Mouse (Mus musculus) 3134 (cell line): ENCODE measurements around the gene Syt10.
"Not testable (repeated sequence)": the region's sequence is repeated elsewhere in the genome, so short reads cannot be mapped to it uniquely, and the experiment has no call there.

Experiments
- DNase-seq: peaks from one replicate; pipeline ENCODE4 v3.0.0-alpha.2; 2011; ENCODE audit warnings: low spot score; ENCODE audit not compliant: insufficient read length; ENCODE audit errors: extremely low read depth

Syt10 gene

DNA sequence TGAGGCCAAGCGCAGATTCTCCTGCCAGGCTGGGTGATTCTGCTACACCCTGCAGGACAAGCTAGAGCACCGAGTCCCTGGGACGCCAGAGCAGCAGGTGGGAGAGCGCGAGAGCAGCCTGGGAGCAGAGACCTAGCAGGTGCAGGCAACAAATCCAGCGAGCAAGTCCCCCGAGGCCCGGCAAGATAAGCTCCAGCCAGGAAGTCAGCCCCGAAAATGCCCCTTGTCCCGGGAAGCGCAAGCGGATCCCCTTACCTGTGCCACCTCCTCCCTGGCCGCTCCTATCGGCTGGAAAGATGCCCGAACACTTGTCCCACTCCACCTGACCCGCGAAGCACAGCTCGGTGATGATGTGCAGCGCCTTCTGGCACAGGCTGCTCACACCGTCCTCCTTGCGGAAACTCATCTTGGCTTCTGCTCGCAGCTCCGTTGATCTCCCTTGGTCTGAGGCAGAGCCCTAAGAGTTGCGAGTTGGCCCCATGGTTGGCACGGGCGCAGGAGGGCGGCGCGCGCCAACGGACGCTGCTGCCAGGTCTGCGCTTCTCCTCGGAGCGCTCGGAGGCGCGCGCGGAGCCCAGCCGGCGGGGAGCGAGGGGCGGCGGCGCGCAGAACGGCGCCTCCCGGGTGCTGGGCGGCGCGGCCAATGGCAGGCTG is at the start of gene Syt10:
TSS of gene Syt10 (minus strand) at position 497 of the 654 bp plus-strand sequence.
- DNase-seq, result peak; percentile 9

DNA sequence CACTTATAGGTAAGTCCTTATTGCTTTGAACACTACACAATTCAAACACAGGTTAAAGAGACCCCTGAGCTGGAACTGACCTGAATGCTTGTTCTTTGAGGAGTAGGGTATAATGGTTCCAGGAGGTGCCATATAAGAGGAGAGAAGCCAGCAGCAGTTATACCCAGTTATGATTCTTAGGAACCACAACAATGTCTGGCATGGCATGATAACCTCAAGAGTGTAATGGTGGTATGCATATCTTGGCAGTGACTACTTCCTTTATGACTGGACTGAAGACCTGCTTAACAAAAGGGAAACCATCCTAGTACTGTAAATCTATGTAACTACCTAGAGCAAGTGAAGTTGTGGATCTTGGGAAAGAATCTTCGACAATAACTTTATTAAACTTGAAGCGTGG is 42.1 kb upstream of the Syt10 start:
- DNase-seq, result peak; percentile 3

DNA sequence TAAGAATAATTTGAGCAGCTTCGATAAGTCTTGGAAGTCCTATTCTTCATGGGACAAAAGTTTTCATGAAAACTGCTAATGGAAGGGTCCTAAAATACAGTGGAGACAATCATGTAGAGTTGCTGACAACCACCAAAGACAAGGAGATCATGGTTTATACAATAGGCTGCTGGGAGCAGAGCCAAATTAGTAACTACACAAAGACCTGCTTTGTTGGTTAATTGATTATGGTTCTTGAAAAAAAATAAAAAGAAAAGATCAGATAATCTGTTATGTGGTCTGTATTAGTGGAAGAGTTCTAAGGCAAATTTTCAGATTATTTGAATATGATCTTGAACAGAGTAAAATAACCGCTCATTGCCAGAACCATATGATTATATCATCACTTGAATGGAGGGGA is 37.3 kb upstream of the Syt10 start:
- no peak for DNase-seq

DNA sequence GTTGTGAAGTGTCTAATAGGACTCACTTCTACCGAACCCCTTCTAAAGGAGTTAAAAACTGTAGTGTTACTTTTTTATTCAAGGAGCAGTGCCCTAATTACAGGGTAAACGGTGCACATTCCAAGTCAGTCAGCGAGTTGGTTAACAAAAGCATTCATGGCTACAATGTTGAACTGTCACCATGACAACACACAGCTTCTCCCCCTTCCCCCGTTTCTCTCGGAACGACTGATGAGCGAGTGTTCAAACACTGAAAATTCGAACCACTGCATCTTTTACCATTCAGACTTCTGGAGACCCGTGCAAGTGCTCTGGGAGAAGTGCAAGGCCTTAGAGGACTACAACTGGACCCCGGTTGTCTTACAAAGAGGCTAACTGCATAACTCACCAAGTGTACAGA is 25.6 kb downstream of the Syt10 start:
- DNase-seq, result no peak

DNA sequence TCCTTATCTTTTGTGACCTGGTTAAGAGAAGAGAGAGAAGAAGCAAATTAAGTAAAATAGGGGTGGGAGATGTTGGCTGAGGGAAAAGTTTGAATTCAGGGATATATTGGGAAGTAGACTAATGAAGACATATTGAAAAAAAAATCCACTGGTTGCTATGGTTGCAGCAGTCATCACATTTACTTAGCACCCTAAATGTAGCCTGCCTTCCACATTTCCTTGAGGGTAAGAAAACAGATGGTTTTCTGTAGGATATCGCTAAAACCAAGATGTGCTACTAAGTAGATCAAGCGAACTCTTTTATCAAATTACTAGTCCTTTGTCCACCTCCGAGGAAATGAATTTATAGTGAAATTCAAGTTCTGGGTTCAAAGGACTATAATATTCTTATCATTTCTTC is 37.2 kb downstream of the Syt10 start:
- DNase-seq, result no peak

DNA sequence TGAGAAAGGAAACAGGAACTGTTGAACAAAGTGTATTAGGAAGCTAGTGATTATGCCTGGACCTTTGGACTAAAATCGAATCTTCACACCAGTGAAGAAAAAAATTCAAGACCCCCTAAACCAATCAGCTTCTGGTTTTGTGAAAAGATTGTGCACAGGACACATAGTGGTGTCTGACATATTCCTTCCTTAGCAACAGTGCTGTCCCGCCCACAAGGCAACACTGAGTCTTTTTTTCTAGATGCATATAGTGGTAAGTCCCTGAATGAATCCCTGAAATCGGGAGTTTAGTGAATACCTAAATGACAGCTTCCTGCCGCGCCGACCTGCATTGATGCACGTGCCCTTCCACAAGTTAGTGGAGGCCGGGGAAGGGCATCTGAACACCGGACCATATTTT is 61.7 kb downstream of the Syt10 start:
- DNase-seq, result no peak

DNA sequence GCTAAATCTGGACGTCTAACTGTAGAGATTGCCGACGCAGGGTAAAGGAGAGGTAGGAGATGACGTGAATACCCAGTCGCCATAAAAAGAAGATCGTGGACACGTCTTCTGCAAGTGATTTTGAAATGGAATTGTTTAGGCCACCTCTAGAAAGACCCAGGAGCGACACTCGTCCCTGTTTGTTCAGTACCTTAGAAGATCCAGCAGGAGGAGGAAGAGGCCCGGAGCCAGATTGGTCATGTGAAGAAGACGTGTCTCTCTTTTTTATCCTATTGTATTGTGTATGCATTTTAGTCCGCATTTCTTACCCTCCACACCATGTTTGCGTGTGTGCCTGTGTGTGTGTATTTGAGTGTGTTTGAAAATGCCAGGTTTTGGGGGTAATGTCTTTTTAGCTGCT is 75.6 kb downstream of the Syt10 start:
- not testable (repeated sequence) for DNase-seq

DNA sequence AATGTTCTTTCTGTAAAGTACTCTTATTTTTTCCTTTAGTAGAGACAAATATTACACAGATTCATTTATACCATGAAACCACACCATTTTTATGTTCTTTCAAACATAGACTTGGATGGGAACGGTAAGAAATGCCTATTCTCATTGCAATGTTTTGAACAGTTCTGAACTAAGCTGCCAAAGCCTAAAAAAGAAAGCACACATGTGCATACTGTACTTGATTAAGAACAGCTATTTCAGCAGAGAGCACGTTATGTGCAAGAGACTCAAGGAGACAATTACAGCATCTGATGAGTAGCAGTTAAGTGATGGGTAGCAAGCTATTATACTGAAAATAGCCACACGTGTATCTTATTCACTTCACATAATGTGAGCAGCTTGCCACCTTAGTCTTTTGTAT is 108.0 kb downstream of the Syt10 start:
- no peak for DNase-seq
